Mouse (Mus musculus) kidney, postnatal 10 days (tissue): ENCODE results near the gene S1pr3.

ENCODE experiments used
- DNase-seq: peaks from one replicate; pipeline ENCODE4 v3.0.0; 2021; ENCODE audit warnings: mixed read lengths

S1pr3 gene

GRCm38 (mm10) chr13:51464294-51464693, 55.9 kb downstream of the S1pr3 start:
- no peak for DNase-seq

GRCm38 (mm10) chr13:51466117-51466841, 57.8 kb downstream of the S1pr3 start:
- no peak for DNase-seq

GRCm38 (mm10) chr13:51468697-51469250, 60.3 kb downstream of the S1pr3 start:
- DNase-seq = no peak
